Mouse (Mus musculus): ENCODE results near the gene Gm7579. TPM values are rescaled to one million over a fixed set of nuclear protein-coding genes. Genes with fewer than 3 reads are reported as not detected.
"Not testable (repeated sequence)": the region's sequence is repeated elsewhere in the genome, so short reads cannot be mapped to it uniquely, and the experiment has no call there.

Gm7579 gene
- not detected in 2 replicates for total RNA-seq (2015; ENCODE audit: low replicate concordance)
- not detected in 2 replicates for total RNA-seq (2017; ENCODE audit: low replicate concordance)

DNA sequence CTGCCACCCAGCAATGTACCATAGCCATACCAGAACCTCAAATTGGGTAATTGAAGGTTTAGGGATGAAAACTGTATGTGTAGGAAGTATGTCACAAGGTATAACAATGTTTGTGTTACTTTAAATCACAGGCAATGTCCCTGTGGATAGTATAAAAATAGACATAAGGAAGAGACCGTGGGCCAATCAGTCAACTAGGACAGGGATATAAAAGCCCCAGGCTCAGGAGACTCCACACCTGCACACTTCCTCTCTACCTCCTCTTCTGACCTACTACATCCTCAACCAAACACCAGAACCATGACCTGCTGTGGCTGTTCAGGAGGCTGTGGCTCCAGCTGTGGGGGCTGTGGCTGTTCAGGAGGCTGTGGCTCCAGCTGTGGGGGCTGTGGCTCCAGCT is at the start of gene Gm7579:
TSS of gene Gm7579 (plus strand) at position 301 of the 400 bp plus-strand sequence.
- ATAC-seq (replicated peaks; ENCODE audit: low FRiP score, poor library complexity, severe bottlenecking) = no peak

- not testable (repeated sequence) for ATAC-seq (replicated peaks; ENCODE audit: low FRiP score, poor library complexity, severe bottlenecking)
These were observed 46.0 kb upstream of the Gm7579 start, which contains the start of gene Gm4553 for GRCm38 (mm10) chr7:142165639-142166038. Gene Gm4553 (minus strand): TSS chr7:142165739.

GRCm38 (mm10) chr7:142169836-142170235 is 41.8 kb upstream of the Gm7579 start:
- ATAC-seq (replicated peaks; ENCODE audit: low FRiP score, poor library complexity, severe bottlenecking) = peak; percentile 68; the same call in 1 of the 2 replicates

- ATAC-seq (replicated peaks; ENCODE audit: low FRiP score, poor library complexity, severe bottlenecking) = not testable (repeated sequence)
These were observed 35.8 kb upstream of the Gm7579 start, which contains the start of gene Krtap5-2 for GRCm38 (mm10) chr7:142175905-142176304. Gene Krtap5-2 (minus strand): TSS chr7:142176005.

DNA sequence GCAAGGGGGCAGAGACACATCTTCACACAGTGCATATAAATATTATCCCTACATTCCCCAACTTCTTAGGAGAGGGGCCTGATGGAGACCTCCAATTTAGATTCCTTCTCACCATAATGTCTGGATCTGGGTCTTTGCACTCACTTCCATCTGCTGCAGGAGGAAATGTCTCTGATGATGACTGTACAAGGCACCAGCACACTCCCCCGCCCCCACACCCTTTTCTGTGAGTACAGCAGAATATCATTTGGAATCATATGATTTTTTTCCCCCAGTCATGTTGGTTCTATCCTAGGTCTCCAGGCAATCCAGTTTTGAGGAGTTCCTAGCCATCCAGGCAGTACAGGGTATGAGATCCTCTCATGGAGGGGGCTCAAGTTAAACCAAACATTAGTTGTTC is 33.0 kb upstream of the Gm7579 start:
- no peak for ATAC-seq (replicated peaks; ENCODE audit: low FRiP score, poor library complexity, severe bottlenecking)

- no peak for ATAC-seq (replicated peaks; ENCODE audit: low FRiP score, poor library complexity, severe bottlenecking)
These were observed 30.6 kb upstream of the Gm7579 start for GRCm38 (mm10) chr7:142181021-142181420.

DNA sequence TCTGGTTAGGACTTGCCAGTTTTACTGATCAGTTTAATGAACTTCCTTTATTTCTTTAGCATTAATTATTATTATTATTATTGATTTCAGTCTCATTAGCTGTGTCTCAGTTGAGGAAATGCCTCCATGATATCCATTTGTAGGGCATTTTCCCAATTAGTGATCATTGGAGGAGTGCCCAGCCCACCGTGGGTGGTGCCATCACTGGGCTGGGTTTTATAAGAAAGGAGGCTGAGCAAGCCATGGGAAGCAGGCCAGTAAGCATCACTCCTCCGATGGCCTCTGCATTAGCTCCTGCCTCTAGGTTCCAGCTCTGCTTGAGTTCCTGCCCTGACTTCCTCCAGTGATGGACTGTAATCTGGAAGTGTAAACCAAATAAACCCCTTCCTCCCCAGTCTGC is 23.5 kb upstream of the Gm7579 start:
- ATAC-seq (replicated peaks; ENCODE audit: low FRiP score, poor library complexity, severe bottlenecking) = no peak

- ATAC-seq (replicated peaks; ENCODE audit: low FRiP score, poor library complexity, severe bottlenecking) = no peak
These were observed 21.4 kb upstream of the Gm7579 start, which contains the start of gene Gm10153 for GRCm38 (mm10) chr7:142190289-142190688. Gene Gm10153 (minus strand): TSS chr7:142190389.

DNA sequence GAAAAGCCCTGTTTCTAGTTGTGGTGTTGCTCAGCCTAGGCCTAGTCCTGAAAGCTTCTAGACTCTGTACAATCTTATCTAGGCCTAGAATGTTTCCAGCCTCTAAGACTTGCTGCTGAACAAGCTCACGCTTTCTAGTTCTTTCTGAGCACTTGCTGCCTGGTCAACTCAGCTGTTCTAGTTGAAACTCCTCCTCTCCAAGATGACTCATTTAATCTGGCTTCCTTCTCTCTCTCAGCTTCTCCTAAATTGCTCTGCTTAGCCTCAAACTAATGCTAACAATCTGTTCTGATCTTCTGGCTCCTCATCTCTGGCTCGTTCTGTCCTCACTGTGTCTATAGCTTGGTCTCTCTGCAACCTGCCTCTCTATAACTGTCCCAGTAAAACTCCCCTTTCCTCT is 12.9 kb upstream of the Gm7579 start:
- ATAC-seq (replicated peaks; ENCODE audit: low FRiP score, poor library complexity, severe bottlenecking) = no peak

- ATAC-seq (replicated peaks; ENCODE audit: low FRiP score, poor library complexity, severe bottlenecking) = no peak
These were observed 10.6 kb upstream of the Gm7579 start, which contains the start of gene Krtap5-3 for GRCm38 (mm10) chr7:142201064-142201463. Gene Krtap5-3 (plus strand): TSS chr7:142201364.

- no peak for ATAC-seq (replicated peaks; ENCODE audit: low FRiP score, poor library complexity, severe bottlenecking)
These were observed 6.2 kb upstream of the Gm7579 start for GRCm38 (mm10) chr7:142205488-142205887.

- ATAC-seq (replicated peaks; ENCODE audit: low FRiP score, poor library complexity, severe bottlenecking) = not testable (repeated sequence)
These were observed 4.8 kb upstream of the Gm7579 start for GRCm38 (mm10) chr7:142206891-142207290.

GRCm38 (mm10) chr7:142212136-142212535 is 477 bp downstream of the Gm7579 start:
- not testable (repeated sequence) for ATAC-seq (replicated peaks; ENCODE audit: low FRiP score, poor library complexity, severe bottlenecking)

DNA sequence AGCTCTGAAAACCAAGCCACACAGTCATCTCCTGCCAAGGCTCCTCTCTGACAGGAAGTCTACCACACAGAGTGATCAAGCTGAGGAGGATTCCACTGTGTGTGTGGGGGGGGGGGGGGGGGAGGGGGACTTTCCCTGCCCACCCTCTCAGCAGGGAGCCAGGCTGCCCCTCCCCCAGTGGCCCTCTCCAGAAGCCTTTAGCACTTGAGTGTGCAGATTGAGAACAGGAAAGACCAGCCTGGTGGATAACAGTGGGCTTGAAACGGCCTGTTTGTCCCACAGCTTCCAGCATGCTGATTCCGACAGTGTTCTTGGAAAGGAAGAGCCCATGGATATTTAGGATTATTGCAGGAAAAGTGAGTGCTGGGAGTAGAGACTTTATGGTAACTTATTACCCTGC is 12.9 kb downstream of the Gm7579 start:
- ATAC-seq (replicated peaks; ENCODE audit: low FRiP score, poor library complexity, severe bottlenecking) = no peak

DNA sequence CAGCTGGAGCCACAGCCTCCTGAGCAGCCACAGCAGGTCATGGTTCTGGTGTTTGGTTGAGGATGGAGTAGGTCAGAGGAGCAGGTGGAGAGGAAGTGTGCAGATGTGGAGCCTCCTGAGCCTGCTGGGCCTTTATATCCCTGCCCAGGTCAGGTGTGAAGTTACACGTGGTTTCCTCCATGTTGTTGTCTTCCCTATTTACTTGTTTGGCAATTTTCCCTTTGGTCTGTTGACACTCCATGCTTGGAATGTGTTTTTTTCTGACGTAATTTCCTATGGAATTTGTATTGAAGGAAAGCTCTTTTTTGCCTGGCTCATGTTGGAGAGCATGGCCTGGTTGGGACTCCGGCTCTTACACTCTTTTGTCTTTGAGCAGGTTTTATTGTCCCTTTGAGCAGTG is 18.2 kb downstream of the Gm7579 start, which contains the start of gene Krtap5-5:
TSS of gene Krtap5-5 (minus strand) at position 101 of the 400 bp plus-strand sequence.
- not testable (repeated sequence) for ATAC-seq (replicated peaks; ENCODE audit: low FRiP score, poor library complexity, severe bottlenecking)

- ATAC-seq (replicated peaks; ENCODE audit: low FRiP score, poor library complexity, severe bottlenecking) = no peak
These were observed 19.9 kb downstream of the Gm7579 start for GRCm38 (mm10) chr7:142231540-142231939.

- ATAC-seq (replicated peaks; ENCODE audit: low FRiP score, poor library complexity, severe bottlenecking) = no peak
These were observed 29.3 kb downstream of the Gm7579 start, which contains the start of gene Gm40460 for GRCm38 (mm10) chr7:142240978-142241377. Gene Gm40460 (minus strand): TSS chr7:142241078.

DNA sequence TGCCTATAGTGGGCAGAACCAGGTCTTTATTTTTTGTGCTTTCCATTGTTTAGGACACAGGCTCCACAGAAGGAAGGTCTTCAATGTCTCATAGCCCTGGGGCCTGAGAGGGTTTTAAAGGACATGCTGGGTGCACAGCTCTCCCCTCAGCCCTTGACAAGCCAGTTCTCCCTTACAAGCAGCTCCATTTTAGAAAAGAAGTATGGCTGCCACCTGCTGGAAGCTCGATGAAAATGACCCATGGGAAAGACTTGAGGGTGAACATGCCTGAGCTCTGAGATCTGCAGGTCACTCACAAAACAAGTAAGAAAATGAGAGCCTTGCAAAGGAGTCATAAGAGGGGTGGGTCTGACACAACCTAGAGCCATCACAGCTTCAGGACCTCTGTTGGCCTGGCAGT is 38.2 kb downstream of the Gm7579 start:
- no peak for ATAC-seq (replicated peaks; ENCODE audit: low FRiP score, poor library complexity, severe bottlenecking)

GRCm38 (mm10) chr7:142255517-142255916 is 43.9 kb downstream of the Gm7579 start:
- no peak for ATAC-seq (replicated peaks; ENCODE audit: low FRiP score, poor library complexity, severe bottlenecking)

GRCm38 (mm10) chr7:142258254-142258653 is 46.6 kb downstream of the Gm7579 start, which contains the start of gene Gm2431:
Gene Gm2431 (minus strand): TSS chr7:142258354.
- ATAC-seq (replicated peaks; ENCODE audit: low FRiP score, poor library complexity, severe bottlenecking) = not testable (repeated sequence)
